Mouse (Mus musculus) macrophage (primary cell): ENCODE results near the gene Hes2. TPM values are rescaled to one million over a fixed set of nuclear protein-coding genes. Genes with fewer than 3 reads are reported as not detected.

ENCODE experiments used
- H3K27ac ChIP-seq: fragments of 350-480 bp; formaldehyde crosslinking; 2 replicates; pipeline ENCODE4 v1.9.0; 2021
- H3K36me3 ChIP-seq: fragments of 350-480 bp; formaldehyde crosslinking; 2 replicates; pipeline ENCODE4 v1.9.0; 2021; ENCODE audit errors: inconsistent target
- H3K4me3 ChIP-seq: fragments of 350-480 bp; formaldehyde crosslinking; 2 replicates; pipeline ENCODE4 v1.9.0; 2021; ENCODE audit errors: inconsistent target
- H3K79me2 ChIP-seq: fragments of 350-480 bp; formaldehyde crosslinking; 2 replicates; pipeline ENCODE4 v1.9.0; 2021; ENCODE audit errors: inconsistent target
- WGBS: methylation state at CpG from one replicate; pipeline ENCODE4 v1.1.7; 2026; ENCODE audit warnings: inconsistent platforms; ENCODE audit not compliant: missing documents; 5-methylcytosine and 5-hydroxymethylcytosine counted together
- polyA plus RNA-seq: library from polyadenylated mRNA; stranded (reverse); fragments of 250-400 nt; gene quantifications from 3 replicates; pipeline ENCODE4 v1.2.4, GENCODE M21; 2018; ENCODE audit warnings: inconsistent platforms

Gene Hes2
- polyA plus RNA-seq, 1 experiment from 2014 or later: 0.10 TPM

DNA sequence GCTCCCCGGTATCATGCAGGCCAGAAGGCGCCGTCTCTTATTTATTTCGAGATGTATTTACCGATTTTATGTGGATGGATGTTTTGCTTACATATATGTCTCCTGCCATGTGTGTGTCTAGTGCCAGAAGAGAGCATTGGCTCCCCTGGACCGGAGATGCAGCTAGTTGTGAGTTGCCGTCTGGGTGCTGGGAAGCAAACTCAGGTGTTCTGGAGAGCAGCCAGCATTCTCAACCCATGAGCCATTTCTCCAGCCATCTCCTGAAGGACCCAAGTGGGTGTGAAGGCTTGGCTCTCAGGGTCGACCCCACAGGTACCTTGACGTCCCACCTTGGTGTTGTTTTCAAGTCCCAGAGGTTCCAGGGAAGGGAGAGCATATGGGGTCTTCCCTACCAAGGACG lies 23.5 kb downstream of the Hes2 start:
- Histone ChIP-seq H3K27ac (no peak overlapping the region), H3K79me2 (peaks cover 47% of the 10 kb centered on the region), H3K36me3 (no peaks in the 10 kb centered on the region), H3K4me3 (no peak overlapping the region)
- 95% methylated on average over 10 of the region's 10 CpGs for WGBS

DNA sequence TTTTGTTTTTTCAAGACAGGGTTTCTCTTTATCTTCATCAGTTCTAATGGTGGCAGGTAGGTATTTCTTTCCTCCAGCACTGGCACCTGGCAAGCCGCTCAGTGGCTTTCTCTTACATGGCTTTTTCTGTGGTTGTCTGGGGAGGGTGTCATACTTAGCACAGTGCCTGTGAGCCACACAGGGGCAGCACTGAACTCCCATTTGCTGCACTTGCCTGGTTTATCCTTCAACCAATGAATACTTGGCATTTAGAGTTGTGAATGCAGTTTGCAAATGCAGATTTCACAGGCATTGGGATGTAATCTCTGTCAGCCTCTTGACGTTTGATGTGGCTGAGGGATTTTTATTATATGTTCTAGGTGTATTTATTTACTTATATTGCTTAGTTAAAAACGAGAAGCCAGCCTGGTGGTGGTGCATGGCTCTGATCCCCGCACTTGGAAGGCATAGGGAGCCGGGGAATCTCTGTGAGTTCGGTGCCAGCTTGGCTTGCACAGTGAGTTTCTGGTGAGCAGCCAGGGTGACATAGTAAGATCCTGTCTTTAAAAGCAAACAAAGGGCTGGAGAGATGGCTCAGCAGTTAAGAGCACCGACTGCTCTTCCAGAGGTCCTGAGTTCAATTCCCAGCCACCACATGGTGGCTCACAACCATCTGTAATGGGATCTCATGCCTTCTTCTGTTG lies 25.8 kb downstream of the Hes2 start:
- Histone ChIP-seq H3K27ac (no peak overlapping the region), H3K79me2 (peaks cover 56% of the 10 kb centered on the region), H3K36me3 (no peaks in the 10 kb centered on the region), H3K4me3 (no peak overlapping the region)
- 78% methylated on average over 7 of the region's 7 CpGs for WGBS

DNA sequence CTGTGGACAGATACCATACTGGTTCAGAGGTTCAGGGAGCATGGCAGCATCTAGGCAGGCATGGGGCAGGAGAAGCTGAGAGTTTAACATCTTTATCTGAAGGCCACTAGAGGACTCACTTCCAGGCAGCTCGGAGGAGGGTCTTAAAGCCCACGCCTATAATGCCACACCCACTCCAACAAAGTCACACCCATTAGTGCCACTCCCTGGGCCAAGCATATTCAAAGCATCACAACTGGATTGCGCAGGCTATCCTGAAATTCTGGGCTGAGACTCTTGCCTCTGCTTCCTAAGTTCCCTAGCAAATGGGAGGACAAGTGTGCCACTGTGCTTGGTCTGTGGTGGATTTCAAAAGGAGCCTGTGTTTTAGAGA lies 26.5 kb downstream of the Hes2 start:
- Histone ChIP-seq H3K4me3 (no peak overlapping the region), H3K27ac (peak overlapping the region; percentile 35), H3K79me2 (peaks cover 50% of the 10 kb centered on the region), H3K36me3 (no peaks in the 10 kb centered on the region)
- 40% methylated on average over 3 of the region's 3 CpGs for WGBS

DNA sequence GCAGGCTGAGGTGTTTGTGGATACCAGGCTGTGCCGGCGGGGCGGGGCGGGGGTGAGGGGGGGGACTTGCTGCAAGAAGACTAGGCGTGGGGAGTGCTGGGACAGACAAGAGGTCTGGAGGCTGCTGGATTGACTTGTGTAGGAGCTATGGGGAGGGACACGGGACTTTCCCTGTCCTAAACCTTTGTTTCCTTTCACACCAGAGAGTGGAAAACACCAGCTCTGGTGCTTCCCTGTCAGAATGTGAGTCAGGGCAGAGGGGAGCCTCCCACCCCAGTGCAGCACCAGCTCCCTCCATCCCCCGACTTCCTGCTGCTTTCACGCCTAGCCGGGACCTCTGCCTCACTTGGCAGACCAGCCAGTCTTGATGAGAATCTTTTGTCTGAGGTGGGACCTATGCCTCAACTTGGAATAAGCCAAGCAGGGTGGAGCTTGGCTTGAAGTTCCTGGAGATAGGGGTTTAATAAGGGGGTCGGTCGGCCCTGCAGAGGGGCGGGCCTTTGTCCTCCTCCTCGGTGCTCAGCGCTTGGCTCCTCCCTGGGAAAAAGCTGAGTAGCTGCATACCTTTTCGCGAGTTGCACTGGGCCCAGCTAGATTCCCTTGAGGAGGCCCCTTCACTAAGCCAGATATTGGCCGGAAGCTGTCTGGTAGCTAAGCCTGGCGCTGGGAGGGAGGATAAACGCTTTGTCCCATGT lies 27.0 kb downstream of the Hes2 start:
- no peak overlapping the region for H3K4me3 ChIP-seq
- H3K79me2 ChIP-seq: peaks cover 45% of the 10 kb centered on the region
- 39% methylated on average over 16 of the region's 19 CpGs for WGBS
- no peaks in the 10 kb centered on the region for H3K36me3 ChIP-seq
- peak overlapping the region; percentile 35 for H3K27ac ChIP-seq

DNA sequence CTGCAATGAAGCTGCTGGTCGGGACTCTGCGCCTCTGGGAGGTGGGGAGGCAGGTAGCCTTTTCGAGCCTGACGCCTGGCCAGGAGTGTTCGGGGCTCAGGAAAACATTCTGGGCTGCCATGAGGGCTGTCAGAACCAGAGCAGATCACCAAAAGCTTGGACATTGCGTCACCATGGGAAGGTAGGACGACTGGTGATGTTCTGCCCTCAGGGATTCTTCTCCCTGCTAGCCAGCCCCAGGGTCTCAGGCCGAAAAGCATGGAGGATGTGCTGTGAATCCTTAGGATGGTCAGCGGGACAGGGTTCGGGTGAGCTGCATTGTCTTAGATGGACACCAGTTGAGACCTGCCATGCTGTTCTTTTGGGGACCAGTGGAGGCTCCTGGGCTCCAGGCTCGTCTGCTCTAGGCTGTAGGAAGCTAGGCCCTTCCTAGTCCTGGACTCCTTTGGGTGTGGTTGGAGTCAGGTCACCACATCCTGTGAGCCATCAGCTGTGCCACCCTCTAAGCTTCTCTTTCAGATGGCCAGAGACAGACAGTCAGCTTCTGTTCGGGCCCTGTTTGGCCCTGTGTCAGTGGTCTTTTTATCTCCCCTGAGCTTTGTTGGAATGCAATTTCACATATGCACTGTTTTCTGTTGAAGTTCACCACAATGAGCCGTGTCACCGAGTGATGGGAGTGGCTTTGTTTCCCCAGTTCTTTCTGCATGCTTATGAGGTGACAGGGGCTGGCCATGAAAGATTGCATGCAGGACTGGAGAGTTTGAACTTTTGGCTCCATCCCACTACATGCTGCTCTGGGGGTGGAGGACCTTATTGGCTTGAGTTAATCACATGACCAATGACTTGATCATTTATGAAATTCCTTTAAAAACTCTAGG lies 27.8 kb downstream of the Hes2 start:
- WGBS: 53% methylated on average over 14 of the region's 14 CpGs
- Histone ChIP-seq H3K36me3 (no peaks in the 10 kb centered on the region), H3K79me2 (peaks cover 37% of the 10 kb centered on the region), H3K27ac (peak overlapping the region; percentile 35), H3K4me3 (no peak overlapping the region)

DNA sequence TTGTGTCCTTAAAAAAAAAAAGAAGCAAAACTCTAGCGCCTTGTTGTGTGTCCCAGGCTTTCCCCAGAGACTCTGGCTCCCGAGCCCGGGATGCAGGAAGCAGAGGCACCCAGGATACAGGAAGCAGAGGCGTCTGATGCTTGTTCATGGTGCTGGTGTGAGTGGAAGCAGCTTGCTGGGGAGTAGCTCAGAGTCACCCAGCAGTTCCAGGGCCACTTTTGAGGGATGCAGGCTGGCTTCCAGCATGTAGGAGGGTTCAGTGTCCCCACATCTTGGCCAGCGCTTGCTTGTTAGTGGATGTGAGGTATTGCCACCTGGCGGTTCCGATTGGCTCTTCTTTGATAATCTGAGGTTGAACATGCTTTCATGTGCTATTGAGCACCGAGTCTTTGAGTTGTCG lies 28.5 kb downstream of the Hes2 start:
- no peaks in the 10 kb centered on the region for H3K36me3 ChIP-seq
- peak overlapping the region; percentile 35 for H3K27ac ChIP-seq
- peaks cover 34% of the 10 kb centered on the region for H3K79me2 ChIP-seq
- WGBS: 85% methylated on average over 9 of the region's 9 CpGs
- H3K4me3 ChIP-seq: no peak overlapping the region

DNA sequence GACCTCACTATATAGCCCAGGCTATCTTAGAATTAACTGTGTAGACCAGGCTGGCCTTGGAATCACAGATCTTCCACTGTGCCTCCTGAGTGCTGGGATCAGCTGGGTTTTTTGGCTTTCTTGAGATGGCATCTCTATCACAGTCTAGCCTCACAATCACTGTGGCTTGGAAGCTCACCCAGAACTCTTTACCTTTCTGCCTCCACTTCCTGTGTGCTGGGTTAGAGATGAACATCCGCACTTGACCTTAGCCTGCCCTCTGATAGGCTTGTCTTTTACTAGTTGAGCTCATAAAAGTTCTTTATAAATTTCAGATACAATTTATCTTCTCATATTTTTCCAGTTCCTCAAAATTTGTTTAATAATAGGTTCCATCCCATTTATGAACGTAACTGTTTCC lies 30.0 kb downstream of the Hes2 start:
- Histone ChIP-seq H3K4me3 (no peak overlapping the region), H3K36me3 (no peaks in the 10 kb centered on the region), H3K79me2 (peaks cover 37% of the 10 kb centered on the region), H3K27ac (no peak overlapping the region)
- 68% methylated on average over 2 of the region's 2 CpGs for WGBS

DNA sequence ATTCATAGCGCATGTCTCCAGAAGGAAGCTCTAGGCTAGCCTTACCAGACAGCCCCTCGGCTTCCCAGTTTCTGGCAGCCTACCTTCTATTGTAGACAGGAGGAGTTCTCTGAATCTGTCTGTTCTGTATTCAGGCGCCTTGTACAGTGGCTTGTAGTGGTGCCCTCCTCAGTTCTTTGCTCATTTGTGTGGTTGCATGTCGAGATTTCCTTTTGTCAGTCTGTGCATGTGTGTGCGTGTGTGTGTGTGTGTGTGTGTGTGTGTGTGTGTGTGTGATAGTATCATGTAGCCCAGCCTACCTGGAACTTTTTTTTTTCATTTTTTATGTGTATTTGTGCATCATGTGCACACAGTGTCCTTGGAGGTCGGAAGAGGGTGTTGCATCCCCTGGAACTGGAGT lies 30.4 kb downstream of the Hes2 start:
- H3K36me3 ChIP-seq: no peaks in the 10 kb centered on the region
- peaks cover 37% of the 10 kb centered on the region for H3K79me2 ChIP-seq
- no peak overlapping the region for H3K4me3 ChIP-seq
- peak overlapping the region; percentile 86 for H3K27ac ChIP-seq
- WGBS: 78% methylated on average over 6 of the region's 6 CpGs

DNA sequence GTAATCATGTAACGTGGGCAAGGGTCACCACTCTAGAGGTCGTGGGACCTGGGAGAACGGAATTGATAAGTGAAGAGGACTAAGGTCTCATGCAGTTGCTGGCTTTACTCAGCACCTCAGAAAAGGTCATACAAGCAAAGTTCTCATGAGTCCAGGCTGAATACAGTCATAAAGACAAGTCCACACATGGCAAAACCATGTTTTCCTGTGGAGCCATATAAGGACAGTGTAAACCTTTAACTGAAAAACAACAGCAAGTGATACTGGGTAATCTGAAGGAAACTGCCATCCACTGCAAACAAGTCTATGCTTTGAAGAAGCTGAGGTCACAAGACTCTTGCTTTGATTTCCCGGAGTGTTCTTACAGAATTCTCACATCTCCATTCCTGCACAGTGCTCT lies 31.0 kb downstream of the Hes2 start:
- Histone ChIP-seq H3K27ac (peak overlapping the region; percentile 86), H3K4me3 (no peak overlapping the region), H3K79me2 (peaks cover 42% of the 10 kb centered on the region), H3K36me3 (no peaks in the 10 kb centered on the region)
- 73% methylated on average over 4 of the region's 4 CpGs for WGBS

DNA sequence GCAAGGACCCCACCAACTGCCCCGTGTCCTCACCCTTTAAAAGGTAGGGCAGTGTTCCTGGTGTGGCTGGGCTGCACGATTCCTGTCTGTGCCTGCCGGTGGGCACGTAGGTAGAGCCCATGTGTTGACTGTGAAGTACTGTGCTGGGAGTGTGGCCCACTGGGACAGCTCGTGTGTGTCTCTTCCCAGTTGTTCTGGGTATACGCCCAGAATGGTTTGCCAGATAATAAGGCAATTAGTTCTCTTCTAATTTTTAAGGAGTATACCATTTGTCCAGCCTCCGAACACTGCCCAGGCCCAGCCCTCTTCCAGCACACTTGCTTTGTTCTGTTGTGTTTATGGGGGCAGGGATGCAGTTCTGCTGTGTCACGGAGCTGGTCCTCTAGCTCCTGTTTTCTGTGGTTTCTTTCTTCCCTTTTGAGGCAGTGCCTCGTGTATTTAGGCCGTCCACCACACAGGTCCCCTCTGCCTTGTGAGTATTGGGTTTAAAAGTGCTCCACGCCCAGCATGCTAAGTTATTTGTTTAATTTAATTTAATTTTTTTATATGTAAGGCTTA lies 31.5 kb downstream of the Hes2 start:
- Histone ChIP-seq H3K79me2 (peaks cover 47% of the 10 kb centered on the region), H3K27ac (peak overlapping the region; percentile 86), H3K4me3 (no peak overlapping the region), H3K36me3 (no peaks in the 10 kb centered on the region)
- 15% methylated on average over 10 of the region's 11 CpGs for WGBS

DNA sequence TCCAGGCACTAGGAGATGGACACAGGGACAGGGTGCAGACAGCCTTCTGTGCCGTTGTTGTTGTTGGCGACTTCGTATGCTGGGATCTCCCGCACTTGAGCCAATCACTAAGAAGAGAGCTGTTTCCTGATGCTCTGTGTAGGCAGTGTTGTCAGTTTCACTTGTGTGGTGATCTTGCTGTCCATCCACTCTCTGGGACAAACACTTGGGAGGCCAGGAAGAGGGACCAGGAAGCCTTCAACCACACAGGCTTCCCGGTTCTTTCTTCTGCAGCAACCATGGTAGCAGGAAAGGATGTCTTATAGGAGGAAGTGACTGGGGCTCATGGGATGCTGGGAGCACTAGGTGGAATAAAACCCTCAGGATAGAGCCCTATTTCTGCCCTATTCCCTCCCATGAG lies 32.0 kb downstream of the Hes2 start:
- 2% methylated on average over 5 of the region's 5 CpGs for WGBS

DNA sequence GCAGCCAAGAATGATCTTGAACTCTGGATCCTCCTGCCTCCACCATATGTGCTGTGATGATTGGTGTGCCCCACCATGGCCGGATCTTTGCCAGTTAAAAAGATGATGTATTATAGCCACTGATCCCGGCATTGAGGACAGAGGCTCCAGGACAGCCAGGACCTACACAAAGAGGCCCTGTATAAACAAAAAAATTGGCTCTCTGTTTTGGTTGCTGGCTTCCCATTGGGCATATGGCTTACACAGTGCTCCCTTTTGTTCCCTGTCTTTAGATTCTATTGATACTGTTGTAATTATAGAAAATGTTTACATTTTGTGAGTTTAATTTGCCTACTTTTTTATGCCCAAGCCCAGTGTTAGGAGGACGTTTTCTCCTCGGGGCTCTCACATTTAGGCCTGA lies 33.9 kb downstream of the Hes2 start:
- 95% methylated on average over 4 of the region's 4 CpGs for WGBS
- Histone ChIP-seq H3K36me3 (no peaks in the 10 kb centered on the region), H3K27ac (no peak overlapping the region), H3K79me2 (peaks cover 57% of the 10 kb centered on the region), H3K4me3 (no peak overlapping the region)

More for the DNA sequence above, 32.0 kb downstream of the Hes2 start:
- H3K79me2 ChIP-seq: peaks cover 52% of the 10 kb centered on the region
- no peak overlapping the region for H3K4me3 ChIP-seq
- peak overlapping the region; percentile 86 for H3K27ac ChIP-seq
- H3K36me3 ChIP-seq: no peaks in the 10 kb centered on the region

DNA sequence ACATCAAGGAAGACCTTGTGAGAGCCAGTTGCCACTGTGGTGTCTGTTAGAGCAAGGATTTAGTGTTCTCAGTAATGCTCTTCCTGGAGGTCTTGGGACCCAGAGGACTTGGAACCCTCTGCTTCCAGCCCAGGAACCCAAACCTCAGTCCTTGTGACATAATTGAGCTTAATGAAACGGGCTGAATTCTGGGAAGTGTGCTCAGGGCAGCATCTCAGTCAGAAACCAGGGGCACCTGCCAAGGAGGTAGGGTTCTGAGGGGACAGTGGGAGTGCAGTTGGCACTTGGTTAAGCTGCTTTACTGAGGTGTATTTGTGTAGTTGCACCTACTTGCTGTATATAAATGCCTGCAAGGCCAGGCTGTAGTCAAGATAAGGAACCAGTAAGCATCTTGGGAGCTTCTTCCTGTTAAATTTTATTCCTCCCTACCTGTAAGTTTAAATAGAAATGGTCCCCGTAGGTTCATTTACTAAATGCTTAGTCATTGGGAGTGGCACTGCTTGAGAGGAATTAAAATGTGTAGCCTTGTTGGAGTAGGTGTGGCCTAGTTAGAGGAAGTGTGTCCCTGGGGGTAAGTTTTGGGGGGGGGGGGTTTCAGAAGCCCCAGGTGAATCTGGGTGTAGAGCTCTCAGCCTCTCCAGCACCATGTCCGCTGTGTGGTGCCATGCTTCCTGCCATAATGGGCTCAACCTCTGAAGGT lies 36.0 kb downstream of the Hes2 start:
- peaks cover 38% of the 10 kb centered on the region for H3K79me2 ChIP-seq
- H3K27ac ChIP-seq: no peak overlapping the region
- no peak overlapping the region for H3K4me3 ChIP-seq
- no peaks in the 10 kb centered on the region for H3K36me3 ChIP-seq
- 74% methylated on average over 3 of the region's 3 CpGs for WGBS

DNA sequence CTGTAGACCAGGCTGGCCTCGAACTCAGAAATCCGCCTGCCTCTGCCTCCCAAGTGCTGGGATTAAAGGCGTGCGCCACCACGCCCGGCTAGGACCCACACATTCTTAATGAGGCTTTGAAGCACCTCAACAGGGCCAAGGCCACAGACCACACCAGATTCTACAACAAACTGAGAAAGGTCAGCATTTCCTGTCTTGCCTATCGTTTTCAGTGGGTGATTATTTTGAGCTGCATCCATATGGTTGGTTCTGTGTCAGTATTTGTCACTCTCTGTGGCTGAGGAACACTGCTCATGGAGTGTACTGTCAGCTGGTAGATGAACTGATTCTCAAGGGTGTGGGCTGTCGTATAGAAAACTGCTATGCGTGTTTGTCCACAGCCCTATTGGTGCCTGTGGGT lies 37.6 kb downstream of the Hes2 start:
- Histone ChIP-seq H3K4me3 (no peak overlapping the region), H3K27ac (no peak overlapping the region), H3K36me3 (no peaks in the 10 kb centered on the region), H3K79me2 (peaks cover 38% of the 10 kb centered on the region)
- WGBS: 90% methylated on average over 7 of the region's 9 CpGs
